9 mouse cellular contexts compared by ENCODE assay signal in the genomic region with DNA sequence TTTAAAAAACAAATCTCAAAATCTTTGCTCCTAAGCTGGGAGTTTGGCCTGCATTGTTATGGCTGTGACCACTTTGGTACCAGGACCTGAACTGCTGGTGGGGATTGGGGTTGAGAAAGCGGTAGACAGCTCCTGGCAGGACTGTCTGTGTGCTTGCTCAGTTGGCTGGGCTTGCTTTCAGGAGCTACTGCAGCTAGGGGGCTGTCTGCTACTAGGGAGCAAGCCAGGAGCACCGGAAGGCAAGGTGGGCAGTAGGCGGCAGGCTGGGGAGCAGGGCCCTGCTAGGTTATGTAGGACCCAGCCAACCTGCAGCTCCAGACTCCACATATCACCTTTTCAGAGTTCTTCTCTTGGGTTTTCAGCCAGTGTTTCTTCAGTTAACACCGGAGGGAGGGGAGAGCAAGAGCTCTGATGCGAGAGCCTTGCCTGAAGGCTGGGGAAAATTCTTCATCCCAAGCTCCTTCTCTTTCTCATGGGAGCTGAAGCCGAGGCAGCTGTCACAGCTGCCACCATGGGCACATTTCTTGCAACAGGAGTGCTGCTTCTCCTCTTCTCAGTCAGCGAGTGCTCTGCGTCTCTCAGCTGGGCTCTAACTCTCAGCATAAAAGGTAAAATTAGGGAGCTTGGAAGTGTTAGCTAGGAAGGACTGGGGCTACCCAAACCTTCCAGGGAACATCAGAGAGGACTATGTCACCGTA.
DNase-seq lines count a peak whose midpoint lies in the region; ATAC-seq and TF ChIP-seq lines count a peak whose summit lies in the region.
"Had no signal": no experiment of that assay in that cellular context is flagged by ENCODE, and none has a peak within 500 bp of the region (broad histone marks: within the 10 kb centered on the region; RNA-seq: fewer than 3 reads in every experiment).

No protein-coding gene starts in this region.

- H3K27me3 ChIP-seq in ES-Bruce4 (ENCODE audit: control insufficient read depth, insufficient read depth, low read length, poor library complexity, severe bottlenecking), result no peaks in the 10 kb centered on the region
- no peaks in the 10 kb centered on the region for H3K27me3 ChIP-seq in lung, embryonic 15.5 days

- H3K9me3 ChIP-seq in ES-Bruce4 (replicated peaks; ENCODE audit: control insufficient read depth, insufficient read depth, low read length, poor library complexity, severe bottlenecking), result no peaks in the 10 kb centered on the region
- no peaks in the 10 kb centered on the region for H3K9me3 ChIP-seq in lung, embryonic 15.5 days
- H3K9me3 ChIP-seq: limb, embryonic 13.5 days had no signal

- ATAC-seq in lung, embryonic 15.5 days (ENCODE audit: borderline replicate concordance, extremely low read depth, low FRiP score, low TSS enrichment), result no peak

- peak; percentile 72 for TF ChIP-seq CTCF in ES-Bruce4 (IDR thresholded peaks at IDR 0.05; ENCODE audit: low read depth, low read length)

- H3K4me2 ChIP-seq in lung, embryonic 15.5 days, result no peak overlapping the region

- no peak for TF ChIP-seq POLR2A in ES-Bruce4 (IDR thresholded peaks at IDR 0.05; ENCODE audit: insufficient read depth, low read length)

- peak; percentile 65 to 75 for DNase-seq in cerebellum, postnatal 10 days
- DNase-seq in cerebellum, adult 9-11 months, result no peak
- peak; percentile 73 to 87 for DNase-seq in heart, adult 18-20 months
- peak; percentile 80 for DNase-seq in kidney, postnatal 10 days
- DNase-seq in skeletal muscle tissue, adult 2 months (ENCODE audit: low read depth, low spot score), result peak; percentile 65
- no peak for DNase-seq in cerebellum, adult 9-10 months

- H3K36me3 ChIP-seq in ES-Bruce4 (ENCODE audit: control insufficient read depth, insufficient read depth, low read length, poor library complexity, severe bottlenecking), result no peaks in the 10 kb centered on the region
- H3K36me3 ChIP-seq in lung, embryonic 15.5 days, result no peaks in the 10 kb centered on the region
- H3K36me3 ChIP-seq: limb, embryonic 13.5 days had no signal

- H3K27ac ChIP-seq in ES-Bruce4 (ENCODE audit: insufficient read depth, low read length), result no peak overlapping the region
- H3K27ac ChIP-seq in lung, embryonic 15.5 days, result peak overlapping the region; percentile 45
- H3K27ac ChIP-seq: limb, embryonic 13.5 days had no signal

- TF ChIP-seq EP300 in ES-Bruce4 (IDR thresholded peaks at IDR 0.05; ENCODE audit: insufficient read depth, low read depth, low read length), result no peak

- no peak overlapping the region for H3K9ac ChIP-seq in ES-Bruce4 (ENCODE audit: low read depth, poor library complexity, severe bottlenecking)
- H3K9ac ChIP-seq in lung, embryonic 15.5 days, result 0 out of 2 replicates have a peak overlapping the region, but pooled peaks have one; percentile 1

- H3K4me3 ChIP-seq in ES-Bruce4 (ENCODE audit: low read depth, low read length), result no peak overlapping the region
- H3K4me3 ChIP-seq in lung, embryonic 15.5 days, result no peak overlapping the region
- H3K4me3 ChIP-seq: limb, embryonic 13.5 days had no signal

- H3K4me1 ChIP-seq in ES-Bruce4 (ENCODE audit: control insufficient read depth, insufficient read depth, low read length), result peaks cover 4% of the 10 kb centered on the region
- H3K4me1 ChIP-seq in lung, embryonic 15.5 days, result peaks cover 23% of the 10 kb centered on the region

- WGBS in lung, embryonic 15.5 days, result 39% methylated on average over 9 of the region's 9 CpGs

Comparison
In these comparisons a context has a peak if more than half of its experiments do, and no peak if none do; other contexts are left out.
1. DNase-seq: peak in cerebellum, postnatal 10 days (2 of 2), heart, adult 18-20 months (2 of 2), kidney, postnatal 10 days (single experiment) and skeletal muscle tissue, adult 2 months (single experiment); none in cerebellum, adult 9-11 months (single experiment) and cerebellum, adult 9-10 months (single experiment).